Comparison of ENCODE assay signal across 9 mouse cellular contexts in the genomic region with DNA sequence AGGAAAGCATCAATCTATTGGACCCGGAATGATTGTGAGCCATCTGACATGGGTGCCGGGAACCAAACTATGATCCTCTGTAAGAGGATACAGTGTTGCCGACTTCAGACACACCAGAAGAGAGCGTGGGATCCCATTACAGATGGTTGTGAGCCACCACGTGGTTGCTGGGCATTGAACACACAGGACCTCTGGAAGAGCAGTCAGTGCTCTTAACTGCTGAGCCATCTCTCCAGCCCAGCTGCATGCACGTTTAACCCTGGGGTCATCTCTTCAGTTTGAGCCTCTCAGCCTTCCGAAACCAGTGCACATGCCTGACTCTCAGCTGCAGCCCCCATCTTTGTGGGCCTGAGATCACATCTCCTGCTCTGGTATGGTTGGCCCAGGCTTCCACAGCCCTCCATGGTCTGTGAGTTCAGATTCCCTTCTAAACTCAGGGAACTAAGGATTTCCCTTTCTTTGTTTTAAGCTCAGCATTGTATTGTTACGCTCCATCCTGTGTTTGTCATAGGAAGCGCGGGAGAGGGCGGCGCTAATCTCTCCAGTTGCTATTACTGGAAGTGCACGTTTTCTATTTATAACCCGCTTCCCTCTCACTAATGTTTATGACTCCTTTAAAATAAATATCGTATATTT.
A peak's percentile ranks its signal among the peaks of the same experiment; 100 is the strongest.
DNase-seq lines count a peak whose midpoint lies in the region; ATAC-seq and TF ChIP-seq lines count a peak whose summit lies in the region.
"Had no signal": no experiment of that assay in that cellular context is flagged by ENCODE, and none has a peak within 500 bp of the region (broad histone marks: within the 10 kb centered on the region; RNA-seq: fewer than 3 reads in every experiment).

No protein-coding gene starts in this region.

- H3K27me3 ChIP-seq in liver, postnatal 0 days (ENCODE audit: insufficient read depth, low read length): no peaks in the 10 kb centered on the region
- H3K27me3 ChIP-seq in liver, embryonic 11.5 days (replicated peaks; ENCODE audit: control insufficient read depth, insufficient read depth, low read length): no peaks in the 10 kb centered on the region
- no peaks in the 10 kb centered on the region for H3K27me3 ChIP-seq in stomach, embryonic 16.5 days (ENCODE audit: control insufficient read depth, insufficient read depth, low read length)
- H3K27me3 ChIP-seq: liver, embryonic 12.5 days had no signal

- H3K4me1 ChIP-seq in liver, postnatal 0 days (ENCODE audit: insufficient read depth): peaks cover 8% of the 10 kb centered on the region
- H3K4me1 ChIP-seq in liver, embryonic 11.5 days (replicated peaks; ENCODE audit: control insufficient read depth, insufficient read depth, low read length): peaks cover 15% of the 10 kb centered on the region
- peaks cover 8% of the 10 kb centered on the region; the same call in 1 of the 2 replicates for H3K4me1 ChIP-seq in stomach, embryonic 16.5 days (ENCODE audit: control insufficient read depth, insufficient read depth, low read length)

- H3K4me2 ChIP-seq in liver, postnatal 0 days (ENCODE audit: low read depth, low read length): no peak overlapping the region
- no peak overlapping the region for H3K4me2 ChIP-seq in liver, embryonic 11.5 days
- peak overlapping the region; percentile 25; the same call in 1 of the 2 replicates for H3K4me2 ChIP-seq in stomach, embryonic 16.5 days (ENCODE audit: low read depth, low read length)
- H3K4me2 ChIP-seq: liver, embryonic 12.5 days had no signal

- 0 out of 2 replicates have a peak, but pooled peaks have one; percentile 37 for ATAC-seq in liver, postnatal 0 days
- no peak for ATAC-seq in liver, embryonic 11.5 days (replicated peaks; ENCODE audit: low FRiP score)
- peak; percentile 43; the same call in 1 of the 2 replicates for ATAC-seq in stomach, embryonic 16.5 days (ENCODE audit: insufficient read depth, low FRiP score)
- ATAC-seq in inflammation-experienced regulatory T-cells, adult 6 months: no peak
- ATAC-seq: liver, embryonic 12.5 days had no signal

- H3K4me3 ChIP-seq in liver, postnatal 0 days (ENCODE audit: low read depth, low read length): no peak overlapping the region
- H3K4me3 ChIP-seq in liver, embryonic 11.5 days (ENCODE audit: low read depth, low read length): no peak overlapping the region
- H3K4me3 ChIP-seq in stomach, embryonic 16.5 days (replicated peaks; ENCODE audit: low read length): no peak overlapping the region
- H3K4me3 ChIP-seq: liver, embryonic 12.5 days had no signal

- no peak for TF ChIP-seq CTCF in liver, postnatal 0 days (IDR thresholded peaks at IDR 0.05; ENCODE audit: low read depth)

- peaks cover 3% of the 10 kb centered on the region for H3K36me3 ChIP-seq in liver, postnatal 0 days (replicated peaks; ENCODE audit: insufficient read depth, low read length)
- no peaks in the 10 kb centered on the region; the same call in 1 of the 2 replicates for H3K36me3 ChIP-seq in liver, embryonic 11.5 days (ENCODE audit: control insufficient read depth, insufficient read depth, low read length)
- H3K36me3 ChIP-seq in stomach, embryonic 16.5 days (ENCODE audit: control insufficient read depth, insufficient read depth, low read length): no peaks in the 10 kb centered on the region

- whole genome bisulfite sequencing in liver, postnatal 0 days (ENCODE audit: insufficient replicate concordance): 72% methylated on average over 15 of the region's 15 CpGs
- WGBS in liver, embryonic 11.5 days: 69% methylated on average over 15 of the region's 15 CpGs
- 56% methylated on average over 15 of the region's 15 CpGs for WGBS in stomach, embryonic 16.5 days

- H3K9me3 ChIP-seq in liver, postnatal 0 days (ENCODE audit: low read length): no peaks in the 10 kb centered on the region
- no peaks in the 10 kb centered on the region for H3K9me3 ChIP-seq in liver, embryonic 11.5 days (ENCODE audit: control insufficient read depth, low read length)
- H3K9me3 ChIP-seq in stomach, embryonic 16.5 days (replicated peaks; ENCODE audit: control insufficient read depth, low read length): no peaks in the 10 kb centered on the region
- H3K9me3 ChIP-seq: liver, embryonic 12.5 days had no signal

- H3K9ac ChIP-seq in liver, postnatal 0 days (replicated peaks): no peak overlapping the region
- no peak overlapping the region for H3K9ac ChIP-seq in liver, embryonic 11.5 days (ENCODE audit: low read depth, low read length)
- H3K9ac ChIP-seq in stomach, embryonic 16.5 days (ENCODE audit: low read length): no peak overlapping the region
- H3K9ac ChIP-seq: liver, embryonic 12.5 days had no signal

- intact Hi-C loops in heart, postnatal 10 days (cut with DNase I): loop anchor here (2.0 to 5.0 kb wide), 2 partner anchors 58 to 132 kb away; no protein-coding TSS in a partner anchor

- 0 out of 2 replicates have a peak, but pooled peaks have one; percentile 23 for TF ChIP-seq EP300 in liver, postnatal 0 days (IDR thresholded peaks at IDR 0.05; ENCODE audit: low read depth)

- DNase-seq in liver, postnatal 0 days: no peak
- DNase-seq in liver, embryonic 11.5 days (ENCODE audit: low spot score): no peak
- peak; percentile 68 to 72 for DNase-seq in heart, postnatal 10 days
- DNase-seq in kidney, postnatal 36 days: peak; percentile 58 to 69
- no peak for DNase-seq in ovary, postnatal 14 days (ENCODE audit: low spot score)
- no peak for DNase-seq in cerebellum, adult 18-20 months

- H3K27ac ChIP-seq in liver, postnatal 0 days (ENCODE audit: low read depth): no peak overlapping the region
- no peak overlapping the region for H3K27ac ChIP-seq in liver, embryonic 11.5 days (ENCODE audit: low read depth, low read length)
- peak overlapping the region; percentile 64 for H3K27ac ChIP-seq in stomach, embryonic 16.5 days (ENCODE audit: low read length)
- H3K27ac ChIP-seq: liver, embryonic 12.5 days had no signal

Comparison
In these comparisons a context has a peak if more than half of its experiments do, and no peak if none do; other contexts are left out.
1. ATAC-seq: peak in liver, postnatal 0 days (single experiment) and stomach, embryonic 16.5 days (single experiment); none in liver, embryonic 11.5 days (single experiment) and inflammation-experienced regulatory T-cells, adult 6 months (single experiment).
2. DNase-seq: peak in heart, postnatal 10 days (2 of 2) and kidney, postnatal 36 days (2 of 2); none in liver, postnatal 0 days (single experiment), liver, embryonic 11.5 days (single experiment), ovary, postnatal 14 days (single experiment) and cerebellum, adult 18-20 months (0 of 2).